ENCODE assay signal across 9 mouse cellular contexts in the genomic region with DNA sequence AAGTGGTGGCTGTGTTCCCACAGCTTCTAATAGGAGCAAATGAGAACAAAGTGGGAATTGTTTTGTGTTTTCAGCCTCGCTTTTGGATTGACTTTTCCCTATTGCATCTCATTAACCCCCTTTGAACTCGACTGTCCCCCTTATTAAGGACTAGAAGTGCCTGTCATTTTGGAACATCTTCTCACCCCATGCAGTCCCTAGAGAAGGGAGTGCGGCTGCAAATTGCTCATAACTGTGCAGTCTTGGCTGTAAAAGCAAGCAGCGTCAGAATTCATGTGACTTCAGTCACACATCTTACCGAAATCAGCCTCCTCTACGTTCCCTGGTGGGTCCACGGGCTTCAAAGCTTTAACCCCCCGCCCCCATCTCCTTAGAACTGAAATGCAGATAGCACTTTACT. TPM values are rescaled to one million over a fixed set of nuclear protein-coding genes. Genes with fewer than 3 reads are reported as not detected.
DNase-seq lines count a peak whose midpoint lies in the region; ATAC-seq and TF ChIP-seq lines count a peak whose summit lies in the region.
"Had no signal": no experiment of that assay in that cellular context is flagged by ENCODE, and none has a peak within 500 bp of the region (broad histone marks: within the 10 kb centered on the region; RNA-seq: fewer than 3 reads in every experiment).

No protein-coding gene starts in this region.

- TF ChIP-seq CTCF in brain, embryonic 14.5 days (IDR thresholded peaks at IDR 0.05; ENCODE audit: borderline replicate concordance, extremely low read depth, insufficient read depth, insufficient read length), result no peak
- TF ChIP-seq CTCF in liver, postnatal 0 days (IDR thresholded peaks at IDR 0.05; ENCODE audit: low read depth), result no peak

- ATAC-seq in hindbrain, embryonic 12.5 days (ENCODE audit: low FRiP score), result no peak
- no peak; the same call in 1 of the 2 replicates for ATAC-seq in midbrain, embryonic 15.5 days (replicated peaks)
- no peak for ATAC-seq in liver, postnatal 0 days

- peak overlapping the region; percentile 25 for H3K4me3 ChIP-seq in hindbrain, embryonic 12.5 days
- peak overlapping the region; percentile 54 for H3K4me3 ChIP-seq in midbrain, embryonic 15.5 days
- H3K4me3 ChIP-seq in liver, postnatal 0 days (ENCODE audit: low read depth, low read length), result no peak overlapping the region
- H3K4me3 ChIP-seq: liver, embryonic 13.5 days had no signal

- TF ChIP-seq POLR2A in brain, embryonic 14.5 days (IDR thresholded peaks at IDR 0.05; ENCODE audit: borderline replicate concordance, extremely low read depth, insufficient read depth, insufficient read length, poor library complexity, severe bottlenecking), result no peak

- peak; percentile 71 for DNase-seq in brain, embryonic 14.5 days (ENCODE audit: low read depth)
- DNase-seq in cerebellum, adult 9-11 months, result peak; percentile 64
- DNase-seq in liver, postnatal 0 days, result no peak
- no peak for DNase-seq in testis, postnatal 10 days (ENCODE audit: low spot score)
- no peak for DNase-seq in thymus, postnatal 14 days
- DNase-seq: liver, embryonic 13.5 days; spleen, adult 18-20 months had no signal

- peaks cover 7% of the 10 kb centered on the region for H3K4me1 ChIP-seq in hindbrain, embryonic 12.5 days
- peaks cover 11% of the 10 kb centered on the region for H3K4me1 ChIP-seq in midbrain, embryonic 15.5 days
- H3K4me1 ChIP-seq in liver, postnatal 0 days (ENCODE audit: insufficient read depth), result no peaks in the 10 kb centered on the region
- H3K4me1 ChIP-seq: liver, embryonic 13.5 days had no signal

- 0 out of 2 replicates have a peak overlapping the region, but pooled peaks have one; percentile 8 for H3K9ac ChIP-seq in hindbrain, embryonic 12.5 days
- H3K9ac ChIP-seq in midbrain, embryonic 15.5 days, result peak overlapping the region; percentile 43
- H3K9ac ChIP-seq in liver, postnatal 0 days (replicated peaks), result no peak overlapping the region
- H3K9ac ChIP-seq: liver, embryonic 13.5 days had no signal

- no peaks in the 10 kb centered on the region for H3K9me3 ChIP-seq in hindbrain, embryonic 12.5 days (replicated peaks)
- H3K9me3 ChIP-seq in midbrain, embryonic 15.5 days, result no peaks in the 10 kb centered on the region
- H3K9me3 ChIP-seq in liver, postnatal 0 days (ENCODE audit: low read length), result no peaks in the 10 kb centered on the region
- H3K9me3 ChIP-seq: liver, embryonic 13.5 days had no signal

- no peak for TF ChIP-seq EP300 in liver, postnatal 0 days (IDR thresholded peaks at IDR 0.05; ENCODE audit: low read depth)

- H3K36me3 ChIP-seq in hindbrain, embryonic 12.5 days, result no peaks in the 10 kb centered on the region
- H3K36me3 ChIP-seq in midbrain, embryonic 15.5 days (replicated peaks), result no peaks in the 10 kb centered on the region
- no peaks in the 10 kb centered on the region for H3K36me3 ChIP-seq in liver, postnatal 0 days (replicated peaks; ENCODE audit: insufficient read depth, low read length)
- H3K36me3 ChIP-seq: liver, embryonic 13.5 days had no signal

- H3K27ac ChIP-seq in hindbrain, embryonic 12.5 days, result no peak overlapping the region
- peak overlapping the region; percentile 41; the same call in 1 of the 2 replicates for H3K27ac ChIP-seq in midbrain, embryonic 15.5 days
- no peak overlapping the region for H3K27ac ChIP-seq in liver, postnatal 0 days (ENCODE audit: low read depth)
- H3K27ac ChIP-seq: liver, embryonic 13.5 days had no signal

- 5% methylated on average over 8 of the region's 8 CpGs for WGBS in hindbrain, embryonic 12.5 days
- WGBS in midbrain, embryonic 15.5 days, result 2% methylated on average over 8 of the region's 8 CpGs
- WGBS in liver, postnatal 0 days (ENCODE audit: insufficient replicate concordance), result 27% methylated on average over 8 of the region's 8 CpGs

- H3K27me3 ChIP-seq in hindbrain, embryonic 12.5 days, result no peaks in the 10 kb centered on the region
- no peaks in the 10 kb centered on the region for H3K27me3 ChIP-seq in midbrain, embryonic 15.5 days (replicated peaks)
- H3K27me3 ChIP-seq in liver, postnatal 0 days (ENCODE audit: insufficient read depth, low read length), result no peaks in the 10 kb centered on the region
- H3K27me3 ChIP-seq: liver, embryonic 13.5 days had no signal

- peak overlapping the region; percentile 67 for H3K4me2 ChIP-seq in hindbrain, embryonic 12.5 days (replicated peaks)
- peak overlapping the region; percentile 80 for H3K4me2 ChIP-seq in midbrain, embryonic 15.5 days
- H3K4me2 ChIP-seq in liver, postnatal 0 days (ENCODE audit: low read depth, low read length), result no peak overlapping the region
- H3K4me2 ChIP-seq: liver, embryonic 13.5 days had no signal

RNA-seq across cellular contexts. Expression of gene Lrrc4c, which starts 1.2 kb away (rescaled TPM):
- polyA plus RNA-seq in brain, embryonic 14.5 days (2012; rRNA removed), result 8.8 and 17.7 TPM in 2 replicates
- polyA plus RNA-seq in hindbrain, embryonic 12.5 days (2016; fragmentation: Nextera tagmentation; extraction: Ambion mirVana), result 10.6 and 11.1 TPM in 2 replicates
- polyA plus RNA-seq in midbrain, embryonic 15.5 days (2015; fragmentation: Nextera tagmentation; extraction: Ambion mirVana), result 35.6 and 37.7 TPM in 2 replicates
- polyA plus RNA-seq in liver, postnatal 0 days (2015; fragmentation: Nextera tagmentation; extraction: Ambion mirVana), result 0.27 and 0.36 TPM in 2 replicates

Comparison
In these comparisons a context has a peak if more than half of its experiments do, and no peak if none do; other contexts are left out.
1. DNase-seq: peak in brain, embryonic 14.5 days (single experiment) and cerebellum, adult 9-11 months (single experiment); none in liver, postnatal 0 days (single experiment), testis, postnatal 10 days (single experiment) and thymus, postnatal 14 days (single experiment).